ENCODE assay signal across 8 mouse cellular contexts in the genomic region with DNA sequence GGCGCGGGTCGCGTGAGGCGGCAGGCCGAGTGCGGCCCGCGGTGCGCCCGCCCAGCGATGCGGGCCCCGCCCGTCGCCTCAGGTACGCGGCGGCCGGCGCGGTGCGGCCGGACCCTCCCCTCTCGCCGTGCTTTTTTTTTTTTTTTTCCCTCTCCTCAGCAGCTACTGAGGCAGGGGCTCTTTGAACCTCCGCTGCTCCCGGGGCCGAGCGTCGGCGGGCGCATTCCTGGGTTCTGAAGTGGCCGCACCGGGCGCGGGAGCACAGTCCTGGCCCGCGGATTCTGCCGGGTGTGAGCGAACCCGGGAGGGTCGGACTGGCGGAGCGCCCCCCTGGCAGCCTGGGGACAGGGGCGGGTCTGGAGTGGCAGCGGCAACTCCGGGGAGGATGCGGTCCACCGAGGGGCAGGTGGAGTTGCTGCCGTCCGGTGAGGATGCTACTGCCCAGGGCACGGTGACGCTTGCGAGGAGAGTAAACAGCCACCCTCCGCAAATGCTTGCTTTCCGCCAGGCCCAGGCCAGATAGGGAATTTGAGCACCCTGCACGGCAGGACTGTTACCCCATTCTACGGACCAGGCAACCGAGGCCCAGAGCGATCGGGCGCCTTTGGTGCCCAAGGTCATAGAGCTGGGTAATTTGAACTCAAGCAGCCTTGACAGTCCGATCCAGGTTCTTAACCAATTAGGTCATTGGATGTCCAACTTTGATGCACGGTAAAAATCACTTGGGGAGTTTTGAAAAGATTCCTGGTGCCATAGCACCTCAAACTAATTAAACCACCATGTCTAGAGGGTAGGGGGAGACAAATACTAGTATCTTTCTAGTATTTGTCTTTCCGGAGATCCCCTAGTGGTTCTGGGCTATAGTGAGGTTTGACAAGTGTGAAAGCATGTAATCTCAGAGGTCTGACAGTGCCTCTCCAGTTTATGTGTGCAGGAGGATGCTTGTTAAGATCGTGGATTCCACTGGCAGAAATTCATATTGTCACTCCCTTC. TPM values are rescaled to one million over a fixed set of nuclear protein-coding genes. Genes with fewer than 3 reads are reported as not detected.
A peak's percentile ranks its signal among the peaks of the same experiment; 100 is the strongest.
DNase-seq lines count a peak whose midpoint lies in the region; ATAC-seq and TF ChIP-seq lines count a peak whose summit lies in the region.

No protein-coding gene starts in this region.

- peak overlapping the region; percentile 93 for H3K4me3 ChIP-seq in forebrain, postnatal 0 days (ENCODE audit: low read depth, low read length)
- H3K4me3 ChIP-seq in hindbrain, embryonic 14.5 days (replicated peaks; ENCODE audit: low read length) = peak overlapping the region; percentile 94
- peak overlapping the region; percentile 94 for H3K4me3 ChIP-seq in midbrain, postnatal 0 days (ENCODE audit: low read depth, low read length)

- peaks cover 10% of the 10 kb centered on the region for H3K4me1 ChIP-seq in forebrain, postnatal 0 days (ENCODE audit: insufficient read depth)
- H3K4me1 ChIP-seq in hindbrain, embryonic 14.5 days (replicated peaks; ENCODE audit: control insufficient read depth, insufficient read depth, low read length) = peaks cover 23% of the 10 kb centered on the region
- peaks cover 12% of the 10 kb centered on the region; the same call in 1 of the 2 replicates for H3K4me1 ChIP-seq in midbrain, postnatal 0 days (ENCODE audit: insufficient read depth, low read length)

- no peaks in the 10 kb centered on the region for H3K36me3 ChIP-seq in forebrain, postnatal 0 days (ENCODE audit: insufficient read depth)
- H3K36me3 ChIP-seq in hindbrain, embryonic 14.5 days (replicated peaks; ENCODE audit: control insufficient read depth, insufficient read depth) = no peaks in the 10 kb centered on the region
- no peaks in the 10 kb centered on the region for H3K36me3 ChIP-seq in midbrain, postnatal 0 days (ENCODE audit: insufficient read depth, low read length)

- H3K27ac ChIP-seq in forebrain, postnatal 0 days (ENCODE audit: low read depth, low read length) = peak overlapping the region; percentile 88
- peak overlapping the region; percentile 92 for H3K27ac ChIP-seq in hindbrain, embryonic 14.5 days
- peak overlapping the region; percentile 88 for H3K27ac ChIP-seq in midbrain, postnatal 0 days (ENCODE audit: low read depth, low read length)

- ATAC-seq in forebrain, postnatal 0 days = peak; percentile 16; the same call in 1 of the 2 replicates
- peak; percentile 62 for ATAC-seq in hindbrain, embryonic 14.5 days (ENCODE audit: low FRiP score)
- ATAC-seq in midbrain, postnatal 0 days (ENCODE audit: low FRiP score) = peak; percentile 50

- H3K4me2 ChIP-seq in forebrain, postnatal 0 days (ENCODE audit: low read depth) = peak overlapping the region; percentile 80
- peak overlapping the region; percentile 93 for H3K4me2 ChIP-seq in hindbrain, embryonic 14.5 days (replicated peaks)
- H3K4me2 ChIP-seq in midbrain, postnatal 0 days (ENCODE audit: low read depth, low read length, poor library complexity, severe bottlenecking) = peak overlapping the region; percentile 87

- H3K27me3 ChIP-seq in forebrain, postnatal 0 days (ENCODE audit: insufficient read depth, low read length) = no peaks in the 10 kb centered on the region
- no peaks in the 10 kb centered on the region for H3K27me3 ChIP-seq in hindbrain, embryonic 14.5 days (ENCODE audit: control insufficient read depth, insufficient read depth, low read length)
- H3K27me3 ChIP-seq in midbrain, postnatal 0 days (ENCODE audit: insufficient read depth, low read length) = no peaks in the 10 kb centered on the region

- peak overlapping the region; percentile 88 for H3K9ac ChIP-seq in forebrain, postnatal 0 days
- peak overlapping the region; percentile 95 for H3K9ac ChIP-seq in hindbrain, embryonic 14.5 days
- peak overlapping the region; percentile 91 for H3K9ac ChIP-seq in midbrain, postnatal 0 days (replicated peaks; ENCODE audit: low read length, poor library complexity, severe bottlenecking)

- no peaks in the 10 kb centered on the region for H3K9me3 ChIP-seq in forebrain, postnatal 0 days (ENCODE audit: low read length)
- no peaks in the 10 kb centered on the region for H3K9me3 ChIP-seq in hindbrain, embryonic 14.5 days (ENCODE audit: control insufficient read depth, low read length)
- no peaks in the 10 kb centered on the region for H3K9me3 ChIP-seq in midbrain, postnatal 0 days (ENCODE audit: low read length)

- peak; percentile 5 to 18 for DNase-seq in layer of hippocampus, postnatal 14 days (ENCODE audit: low spot score in 2 of 2)
- DNase-seq in layer of hippocampus, adult 9-11 months = no peak
- peak; percentile 47 for DNase-seq in cerebellum, adult 9-10 months
- DNase-seq in forebrain, postnatal 0 days = peak; percentile 18
- DNase-seq in hindbrain, embryonic 14.5 days (ENCODE audit: low spot score) = no peak
- peak; percentile 54 for DNase-seq in liver
- DNase-seq in midbrain, postnatal 0 days (ENCODE audit: low spot score) = peak; percentile 15
- peak; percentile 50 to 82 for DNase-seq in spleen, postnatal 4 days (ENCODE audit: low spot score in 2 of 2)

- 3% methylated on average over 56 of the region's 67 CpGs for WGBS in forebrain, postnatal 0 days
- WGBS in hindbrain, embryonic 14.5 days = 3% methylated on average over 45 of the region's 67 CpGs
- WGBS in midbrain, postnatal 0 days = 3% methylated on average over 50 of the region's 67 CpGs

- peak; percentile 54; the same call in 1 of the 2 replicates for TF ChIP-seq CTCF in forebrain, postnatal 0 days (IDR thresholded peaks at IDR 0.05; ENCODE audit: low read depth)
- TF ChIP-seq CTCF in midbrain, postnatal 0 days (IDR thresholded peaks at IDR 0.05) = peak; percentile 48

RNA-seq across cellular contexts. Expression of a gene that starts 0.7 kb away (rescaled TPM):
- 10 to 100 TPM; 78.6 to 80.4 TPM for total RNA-seq in layer of hippocampus, postnatal 14 days (2021)
- total RNA-seq in forebrain, postnatal 0 days (2014; rRNA removed) = 45.2 and 55.5 TPM in 2 replicates
- 10.5 and 16.6 TPM in 2 replicates for polyA plus RNA-seq in forebrain, postnatal 0 days (2015; fragmentation: Nextera tagmentation; extraction: Ambion mirVana)
- polyA plus RNA-seq in hindbrain, embryonic 14.5 days (2014; fragmentation: Nextera tagmentation; extraction: Ambion mirVana) = 29.7 and 34.7 TPM in 2 replicates
- total RNA-seq in midbrain, postnatal 0 days (2014; rRNA removed) = 59.0 and 71.7 TPM in 2 replicates
- polyA plus RNA-seq in midbrain, postnatal 0 days (2015; fragmentation: Nextera tagmentation; extraction: Ambion mirVana) = 16.0 and 17.7 TPM in 2 replicates

RNA-seq across cellular contexts. Expression of a gene that starts 34.9 kb away (rescaled TPM):
- total RNA-seq in layer of hippocampus, postnatal 14 days (2021) = 100 to 1,000 TPM; 427 to 584 TPM
- 68.4 and 142 TPM in 2 replicates for total RNA-seq in forebrain, postnatal 0 days (2014; rRNA removed)
- polyA plus RNA-seq in forebrain, postnatal 0 days (2015; fragmentation: Nextera tagmentation; extraction: Ambion mirVana) = 39.8 and 179 TPM in 2 replicates
- 412 and 543 TPM in 2 replicates for polyA plus RNA-seq in hindbrain, embryonic 14.5 days (2014; fragmentation: Nextera tagmentation; extraction: Ambion mirVana)
- 169 and 264 TPM in 2 replicates for total RNA-seq in midbrain, postnatal 0 days (2014; rRNA removed)
- 514 and 635 TPM in 2 replicates for polyA plus RNA-seq in midbrain, postnatal 0 days (2015; fragmentation: Nextera tagmentation; extraction: Ambion mirVana)

Comparison
In these comparisons a context has a peak if more than half of its experiments do, and no peak if none do; other contexts are left out.
1. DNase-seq: peak in layer of hippocampus, postnatal 14 days (2 of 2), cerebellum, adult 9-10 months (single experiment), forebrain, postnatal 0 days (single experiment), liver (single experiment), midbrain, postnatal 0 days (single experiment) and spleen, postnatal 4 days (2 of 2); none in layer of hippocampus, adult 9-11 months (single experiment) and hindbrain, embryonic 14.5 days (single experiment).
2. Peak in every context shown above with its lines, with median percentiles within 50 percentile points of each other: ATAC-seq, H3K27ac ChIP-seq, H3K4me2 ChIP-seq, H3K4me3 ChIP-seq and H3K9ac ChIP-seq.